In genomic region chr10:29354183-29354582, GRCm38 (mm10) we compare ENCODE assay signal across 12 mouse cellular contexts. TPM values are rescaled to one million over a fixed set of nuclear protein-coding genes. Genes with fewer than 3 reads are reported as not detected.
A peak's percentile ranks its signal among the peaks of the same experiment; 100 is the strongest.
DNase-seq lines count a peak whose midpoint lies in the region; ATAC-seq and TF ChIP-seq lines count a peak whose summit lies in the region.
"Had no signal": no experiment of that assay in that cellular context is flagged by ENCODE, and none has a peak within 500 bp of the region (broad histone marks: within the 10 kb centered on the region; RNA-seq: fewer than 3 reads in every experiment).

No protein-coding gene starts in this region.

- ATAC-seq in neural tube, embryonic 15.5 days (ENCODE audit: low FRiP score): peak; percentile 64; the same call in 1 of the 2 replicates
- no peak for ATAC-seq in monocyte, adult 5-6 weeks (replicated peaks; ENCODE audit: insufficient number of reproducible peaks, low FRiP score, low TSS enrichment, poor library complexity, severe bottlenecking)

- no peak overlapping the region for H3K27ac ChIP-seq in cerebellum, adult 2 months (ENCODE audit: insufficient read depth, low read length)
- no peak overlapping the region for H3K27ac ChIP-seq in neural tube, embryonic 15.5 days (replicated peaks)
- H3K27ac ChIP-seq: embryonic facial prominence, embryonic 13.5 days; heart, embryonic 10.5 days had no signal

- H3K27me3 ChIP-seq in cerebellum, adult 2 months (ENCODE audit: control insufficient read depth, insufficient read depth, low read length): no peaks in the 10 kb centered on the region
- no peaks in the 10 kb centered on the region for H3K27me3 ChIP-seq in neural tube, embryonic 15.5 days (replicated peaks)
- H3K27me3 ChIP-seq: embryonic facial prominence, embryonic 13.5 days had no signal

- H3K9ac ChIP-seq in neural tube, embryonic 15.5 days (replicated peaks): no peak overlapping the region
- H3K9ac ChIP-seq: embryonic facial prominence, embryonic 13.5 days had no signal

- WGBS in cerebellum, adult 2 months: 11% methylated on average over 7 of the region's 7 CpGs
- 25% methylated on average over 7 of the region's 7 CpGs for WGBS in neural tube, embryonic 15.5 days

- peaks cover 5% of the 10 kb centered on the region; the same call in 1 of the 2 replicates for H3K36me3 ChIP-seq in neural tube, embryonic 15.5 days

- H3K4me2 ChIP-seq in neural tube, embryonic 15.5 days: no peak overlapping the region
- H3K4me2 ChIP-seq: embryonic facial prominence, embryonic 13.5 days had no signal

- no peak for TF ChIP-seq CTCF in cerebellum, adult 2 months (IDR thresholded peaks at IDR 0.05; ENCODE audit: borderline replicate concordance, insufficient read depth, low read depth, low read length)

- peaks cover 7% of the 10 kb centered on the region; the same call in 1 of the 2 replicates for H3K4me1 ChIP-seq in cerebellum, adult 2 months (ENCODE audit: control insufficient read depth, insufficient read depth, low read length)
- H3K4me1 ChIP-seq in neural tube, embryonic 15.5 days: peaks cover 30% of the 10 kb centered on the region
- H3K4me1 ChIP-seq: heart, embryonic 10.5 days had no signal

- H3K9me3 ChIP-seq in neural tube, embryonic 15.5 days (replicated peaks): no peaks in the 10 kb centered on the region
- H3K9me3 ChIP-seq: embryonic facial prominence, embryonic 13.5 days; G1E; heart, embryonic 10.5 days had no signal

- TF ChIP-seq POLR2A in cerebellum, adult 2 months (IDR thresholded peaks at IDR 0.05; ENCODE audit: borderline replicate concordance, insufficient read depth, low read length): no peak

- DNase-seq in cerebellum, adult 2 months: peak; percentile 44 to 62
- peak; percentile 58 to 69 for DNase-seq in cerebellum, postnatal 25 days
- DNase-seq in layer of hippocampus, postnatal 36 days: peak; percentile 34 to 51
- no peak for DNase-seq in adrenal gland, adult 18-20 months (ENCODE audit: low spot score in 2 of 2)
- DNase-seq in kidney, adult 8-10 months: no peak
- DNase-seq: adrenal gland, postnatal 25 days; thymus, postnatal 4 days had no signal

- no peak overlapping the region for H3K4me3 ChIP-seq in cerebellum, adult 2 months (replicated peaks; ENCODE audit: insufficient read depth, low read depth, low read length)
- H3K4me3 ChIP-seq in neural tube, embryonic 15.5 days (replicated peaks): no peak overlapping the region
- H3K4me3 ChIP-seq: embryonic facial prominence, embryonic 13.5 days; heart, embryonic 10.5 days had no signal

RNA-seq across cellular contexts. Expression of gene Rnf146, which starts 8.1 kb away (rescaled TPM):
- polyA plus RNA-seq in cerebellum, adult 2 months (2012; rRNA removed): 92.6 and 108 TPM in 2 replicates
- total RNA-seq in layer of hippocampus, postnatal 36 days (2021): 100 to 1,000 TPM; 104 to 107 TPM
- 81.8 and 82.6 TPM in 2 replicates for polyA plus RNA-seq in neural tube, embryonic 15.5 days (2015; fragmentation: Nextera tagmentation; extraction: Ambion mirVana)
- total RNA-seq in adrenal gland, adult 18-20 months (2021): 10 to 100 TPM; 46.6 to 58.6 TPM
- 99.8 to 109 TPM (median 101 TPM) in 3 replicates for total RNA-seq in monocyte, adult 5-6 weeks (2017)

RNA-seq across cellular contexts. Expression of gene Echdc1, which starts 41.2 kb away (rescaled TPM):
- polyA plus RNA-seq in cerebellum, adult 2 months (2012; rRNA removed): 34.0 and 35.7 TPM in 2 replicates
- 10 to 100 TPM; 34.6 to 43.4 TPM for total RNA-seq in layer of hippocampus, postnatal 36 days (2021)
- polyA plus RNA-seq in neural tube, embryonic 15.5 days (2015; fragmentation: Nextera tagmentation; extraction: Ambion mirVana): 30.7 and 35.7 TPM in 2 replicates
- 100 to 1,000 TPM; 169 to 247 TPM for total RNA-seq in adrenal gland, adult 18-20 months (2021)
- 5.8 to 13.7 TPM (median 11.4 TPM) in 3 replicates for total RNA-seq in monocyte, adult 5-6 weeks (2017)

Comparison
In these comparisons a context has a peak if more than half of its experiments do, and no peak if none do; other contexts are left out.
1. DNase-seq: peak in cerebellum, adult 2 months (2 of 2), cerebellum, postnatal 25 days (2 of 2) and layer of hippocampus, postnatal 36 days (2 of 2); none in adrenal gland, adult 18-20 months (0 of 2) and kidney, adult 8-10 months (0 of 2).